Mouse (Mus musculus): ENCODE measurements at regions not wholly inside any gene's neighbourhood (a gene's known extent, or its start where the extent isn't known, plus 50 kb on each side); places are given as distances from the start of the nearest gene placed in this dataset.

DNA sequence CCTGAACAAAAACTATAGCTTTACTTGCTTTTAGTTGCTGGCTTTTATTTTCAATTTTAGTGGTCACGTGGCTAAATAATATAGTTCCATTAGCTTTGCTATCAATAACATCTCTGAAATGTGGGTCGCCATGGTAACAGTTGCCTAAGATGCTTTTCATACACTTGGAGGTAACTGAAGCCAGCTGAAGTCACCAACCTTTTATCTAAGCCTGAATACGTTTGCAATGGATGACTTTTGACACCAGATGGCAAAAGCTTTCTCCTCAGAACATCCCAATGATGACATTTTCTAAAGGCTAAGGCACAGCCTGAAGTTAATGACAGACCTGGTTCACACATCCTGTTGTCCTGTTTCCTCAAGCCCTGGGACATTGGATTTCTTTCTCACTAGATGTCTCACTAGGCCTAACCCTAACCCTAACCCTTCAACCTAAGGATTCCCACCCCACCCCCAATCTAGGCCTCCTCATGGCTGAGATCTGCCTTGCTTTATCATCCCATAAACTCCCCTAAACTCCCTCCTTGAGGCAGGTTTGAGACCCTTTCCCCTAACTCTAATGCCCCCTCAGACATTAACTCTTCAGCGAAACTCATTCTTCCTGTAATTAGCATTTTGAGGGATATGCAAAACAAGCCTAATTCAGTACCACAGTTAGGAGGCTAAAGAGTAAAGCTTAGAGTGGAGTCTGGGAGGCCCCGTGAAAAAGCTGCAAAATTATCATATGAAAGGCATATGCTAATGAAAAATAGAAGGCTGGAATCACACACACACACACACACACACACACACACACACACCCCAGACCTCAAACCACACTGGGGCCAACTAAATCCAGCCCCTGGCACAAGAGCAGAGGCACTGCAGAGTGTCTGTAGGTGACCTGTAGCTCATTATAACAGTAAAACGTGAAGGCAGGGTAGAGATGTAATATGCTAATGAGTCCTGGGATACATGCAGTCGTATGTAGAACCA, 80.1 kb upstream of the H2afz start:
- 54% methylated on average over 7 of the region's 7 CpGs for WGBS (ENCODE audit: insufficient replicate concordance)
- no peak for ATAC-seq (replicated peaks; ENCODE audit: insufficient number of reproducible peaks, low FRiP score, low TSS enrichment)
- Histone ChIP-seq H3K4me2 (no peak overlapping the region), H3K9ac (ENCODE audit: low read depth, low read length) (no peak overlapping the region), H3K27me3 (ENCODE audit: control insufficient read depth, insufficient read depth, low read length) (no peaks in the 10 kb centered on the region), H3K4me1 (ENCODE audit: control insufficient read depth, insufficient read depth, low read length) (peaks cover 12% of the 10 kb centered on the region; the same call in 1 of the 2 replicates), H3K4me3 (ENCODE audit: low read depth, low read length) (no peak overlapping the region), H3K9me3 (replicated peaks; ENCODE audit: control insufficient read depth, low read length) (no peaks in the 10 kb centered on the region), H3K36me3 (ENCODE audit: control insufficient read depth, insufficient read depth, low read length) (no peaks in the 10 kb centered on the region), H3K27ac (ENCODE audit: low read depth, low read length) (peak overlapping the region; percentile 51; the same call in 1 of the 2 replicates)

GRCm38 (mm10) chr3:137785224-137785623, 79.1 kb upstream of the H2afz start:
- 53% methylated on average over 7 of the region's 7 CpGs for whole genome bisulfite sequencing (ENCODE audit: insufficient replicate concordance)
- H3K27ac ChIP-seq (ENCODE audit: low read depth, low read length): peak overlapping the region; percentile 51

GRCm38 (mm10) chr3:137785871-137786270, 78.4 kb upstream of the H2afz start:
- Histone ChIP-seq H3K27ac (ENCODE audit: low read depth, low read length) (no peak overlapping the region; the same call in 1 of the 2 replicates), H3K27me3 (ENCODE audit: control insufficient read depth, insufficient read depth, low read length) (no peaks in the 10 kb centered on the region), H3K9ac (ENCODE audit: low read depth, low read length) (no peak overlapping the region), H3K4me3 (ENCODE audit: low read depth, low read length) (no peak overlapping the region), H3K36me3 (ENCODE audit: control insufficient read depth, insufficient read depth, low read length) (no peaks in the 10 kb centered on the region), H3K4me2 (no peak overlapping the region), H3K9me3 (replicated peaks; ENCODE audit: control insufficient read depth, low read length) (no peaks in the 10 kb centered on the region), H3K4me1 (ENCODE audit: control insufficient read depth, insufficient read depth, low read length) (0 out of 2 replicates have a peak, but pooled peaks cover 9% of the 10 kb centered on the region)
- ATAC-seq (replicated peaks; ENCODE audit: insufficient number of reproducible peaks, low FRiP score, low TSS enrichment): no peak
- WGBS (ENCODE audit: insufficient replicate concordance): 30% methylated on average over 2 of the region's 2 CpGs

More at GRCm38 (mm10) chr3:137785224-137785623, 79.1 kb upstream of the H2afz start:
- H3K4me1 ChIP-seq (ENCODE audit: control insufficient read depth, insufficient read depth, low read length): peaks cover 11% of the 10 kb centered on the region; the same call in 1 of the 2 replicates
- H3K27me3 ChIP-seq (ENCODE audit: control insufficient read depth, insufficient read depth, low read length): no peaks in the 10 kb centered on the region
- H3K9me3 ChIP-seq (replicated peaks; ENCODE audit: control insufficient read depth, low read length): no peaks in the 10 kb centered on the region
- 0 out of 2 replicates have a peak overlapping the region, but pooled peaks have one; percentile 29 for H3K9ac ChIP-seq (ENCODE audit: low read depth, low read length)
- H3K36me3 ChIP-seq (ENCODE audit: control insufficient read depth, insufficient read depth, low read length): no peaks in the 10 kb centered on the region
- H3K4me2 ChIP-seq: peak overlapping the region; percentile 34; the same call in 1 of the 2 replicates
- no peak overlapping the region for H3K4me3 ChIP-seq (ENCODE audit: low read depth, low read length)
- ATAC-seq (replicated peaks; ENCODE audit: insufficient number of reproducible peaks, low FRiP score, low TSS enrichment): no peak

DNA sequence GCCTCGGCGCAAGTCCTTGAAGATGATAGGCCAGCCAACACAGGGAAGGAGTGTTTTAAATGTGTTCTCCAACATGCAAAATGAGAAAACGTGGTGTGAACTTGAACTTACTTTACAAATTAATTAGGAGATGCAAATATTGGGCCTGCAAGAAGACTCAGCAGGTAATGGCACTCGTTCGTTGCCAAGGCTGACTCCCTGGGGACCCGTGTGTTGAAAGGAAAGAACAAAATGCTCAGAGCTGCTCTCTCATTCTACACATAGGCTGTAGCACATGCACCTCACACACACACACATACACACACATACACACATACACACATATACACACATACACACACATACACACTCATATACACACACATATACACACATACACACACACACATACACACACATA, 74.6 kb upstream of the H2afz start:
- WGBS (ENCODE audit: insufficient replicate concordance): 78% methylated on average over 6 of the region's 6 CpGs
- H3K27me3 ChIP-seq (ENCODE audit: control insufficient read depth, insufficient read depth, low read length): no peaks in the 10 kb centered on the region
- no peaks in the 10 kb centered on the region for H3K9me3 ChIP-seq (replicated peaks; ENCODE audit: control insufficient read depth, low read length)
- H3K4me2 ChIP-seq: no peak overlapping the region
- H3K27ac ChIP-seq (ENCODE audit: low read depth, low read length): no peak overlapping the region
- 0 out of 2 replicates have a peak, but pooled peaks cover 5% of the 10 kb centered on the region for H3K4me1 ChIP-seq (ENCODE audit: control insufficient read depth, insufficient read depth, low read length)
- H3K4me3 ChIP-seq (ENCODE audit: low read depth, low read length): no peak overlapping the region
- H3K36me3 ChIP-seq (ENCODE audit: control insufficient read depth, insufficient read depth, low read length): no peaks in the 10 kb centered on the region
- no peak for ATAC-seq (replicated peaks; ENCODE audit: insufficient number of reproducible peaks, low FRiP score, low TSS enrichment)
- no peak overlapping the region for H3K9ac ChIP-seq (ENCODE audit: low read depth, low read length)

DNA sequence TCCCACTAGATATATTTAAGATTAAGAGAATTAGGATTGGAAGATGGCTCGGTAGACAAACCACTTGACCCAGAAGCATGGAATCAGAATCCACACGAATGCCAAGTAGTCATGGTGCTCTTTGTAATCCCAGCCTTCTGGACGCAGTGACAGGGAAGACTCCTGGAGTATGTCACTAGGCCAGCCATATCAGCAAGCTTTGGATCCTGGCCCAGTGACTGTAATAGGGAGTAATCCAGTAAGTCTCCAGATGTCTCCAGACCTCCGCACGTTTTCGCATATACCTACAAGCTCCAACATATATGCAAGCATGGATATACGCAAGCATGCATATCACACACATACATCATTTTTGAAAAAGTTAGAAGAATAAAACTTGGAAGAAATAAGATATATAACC, 73.9 kb upstream of the H2afz start:
- ATAC-seq (replicated peaks; ENCODE audit: insufficient number of reproducible peaks, low FRiP score, low TSS enrichment): no peak
- no peaks in the 10 kb centered on the region for H3K36me3 ChIP-seq (ENCODE audit: control insufficient read depth, insufficient read depth, low read length)
- WGBS (ENCODE audit: insufficient replicate concordance): 69% methylated on average over 7 of the region's 7 CpGs
- H3K4me1 ChIP-seq (ENCODE audit: control insufficient read depth, insufficient read depth, low read length): 0 out of 2 replicates have a peak, but pooled peaks cover 3% of the 10 kb centered on the region
- no peak overlapping the region for H3K27ac ChIP-seq (ENCODE audit: low read depth, low read length)
- H3K4me2 ChIP-seq: no peak overlapping the region
- no peak overlapping the region for H3K4me3 ChIP-seq (ENCODE audit: low read depth, low read length)
- H3K27me3 ChIP-seq (ENCODE audit: control insufficient read depth, insufficient read depth, low read length): no peaks in the 10 kb centered on the region
- no peak overlapping the region for H3K9ac ChIP-seq (ENCODE audit: low read depth, low read length)
- H3K9me3 ChIP-seq (replicated peaks; ENCODE audit: control insufficient read depth, low read length): no peaks in the 10 kb centered on the region

DNA sequence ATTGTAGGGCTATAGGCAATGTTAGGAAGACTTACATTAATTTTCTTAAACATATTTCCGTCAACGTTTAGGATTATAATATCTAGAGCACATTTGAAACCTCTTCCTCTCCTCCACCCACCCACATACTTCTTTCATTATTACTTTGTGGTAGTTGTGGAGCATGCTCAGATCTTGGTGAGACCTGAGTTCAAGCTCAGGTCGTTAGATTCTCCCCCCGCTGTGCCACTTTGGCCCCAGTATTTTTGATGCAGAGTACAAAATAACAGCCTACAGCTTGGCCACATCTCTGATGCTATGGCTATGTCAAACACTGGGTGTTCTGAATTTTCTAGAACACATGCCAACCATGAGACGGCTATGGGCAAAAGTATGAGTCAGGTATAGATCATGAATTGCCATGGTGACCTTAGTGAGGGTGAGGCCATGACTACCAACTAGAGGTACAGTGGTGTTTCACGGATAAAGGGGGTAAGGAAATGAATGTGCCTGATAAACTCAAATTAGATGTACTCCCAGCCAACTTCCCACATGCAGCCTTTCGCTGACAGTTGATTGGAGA, 68.5 kb upstream of the H2afz start:
- no peak overlapping the region for H3K4me2 ChIP-seq
- no peaks in the 10 kb centered on the region for H3K4me1 ChIP-seq (ENCODE audit: control insufficient read depth, insufficient read depth, low read length)
- ATAC-seq (replicated peaks; ENCODE audit: insufficient number of reproducible peaks, low FRiP score, low TSS enrichment): no peak
- no peak overlapping the region for H3K4me3 ChIP-seq (ENCODE audit: low read depth, low read length)
- 83% methylated on average over 7 of the region's 7 CpGs for WGBS (ENCODE audit: insufficient replicate concordance)
- no peak overlapping the region for H3K9ac ChIP-seq (ENCODE audit: low read depth, low read length)
- H3K36me3 ChIP-seq (ENCODE audit: control insufficient read depth, insufficient read depth, low read length): no peaks in the 10 kb centered on the region
- no peak overlapping the region for H3K27ac ChIP-seq (ENCODE audit: low read depth, low read length)
- no peaks in the 10 kb centered on the region for H3K9me3 ChIP-seq (replicated peaks; ENCODE audit: control insufficient read depth, low read length)
- H3K27me3 ChIP-seq (ENCODE audit: control insufficient read depth, insufficient read depth, low read length): no peaks in the 10 kb centered on the region

- no peaks in the 10 kb centered on the region for H3K9me3 ChIP-seq (replicated peaks; ENCODE audit: control insufficient read depth, low read length)
- no peaks in the 10 kb centered on the region; the same call in 1 of the 2 replicates for H3K4me1 ChIP-seq (ENCODE audit: control insufficient read depth, insufficient read depth, low read length)
- no peak overlapping the region for H3K4me3 ChIP-seq (ENCODE audit: low read depth, low read length)
- H3K4me2 ChIP-seq: no peak overlapping the region
- no peaks in the 10 kb centered on the region for H3K27me3 ChIP-seq (ENCODE audit: control insufficient read depth, insufficient read depth, low read length)
- WGBS (ENCODE audit: insufficient replicate concordance): 68% methylated on average over 4 of the region's 4 CpGs
- H3K9ac ChIP-seq (ENCODE audit: low read depth, low read length): no peak overlapping the region
- H3K27ac ChIP-seq (ENCODE audit: low read depth, low read length): no peak overlapping the region
- ATAC-seq (replicated peaks; ENCODE audit: insufficient number of reproducible peaks, low FRiP score, low TSS enrichment): no peak
- no peaks in the 10 kb centered on the region for H3K36me3 ChIP-seq (ENCODE audit: control insufficient read depth, insufficient read depth, low read length)
Observed at GRCm38 (mm10) chr3:137798769-137799168, 65.5 kb upstream of the H2afz start.

GRCm38 (mm10) chr3:137801402-137802020, 62.8 kb upstream of the H2afz start:
- no peaks in the 10 kb centered on the region for H3K36me3 ChIP-seq (ENCODE audit: control insufficient read depth, insufficient read depth, low read length)
- H3K4me2 ChIP-seq: no peak overlapping the region
- no peaks in the 10 kb centered on the region for H3K9me3 ChIP-seq (replicated peaks; ENCODE audit: control insufficient read depth, low read length)
- no peaks in the 10 kb centered on the region for H3K27me3 ChIP-seq (ENCODE audit: control insufficient read depth, insufficient read depth, low read length)
- no peak for ATAC-seq (replicated peaks; ENCODE audit: insufficient number of reproducible peaks, low FRiP score, low TSS enrichment)
- no peak overlapping the region for H3K27ac ChIP-seq (ENCODE audit: low read depth, low read length)
- WGBS (ENCODE audit: insufficient replicate concordance): 60% methylated on average over 6 of the region's 6 CpGs
- no peak overlapping the region for H3K9ac ChIP-seq (ENCODE audit: low read depth, low read length)
- no peak overlapping the region for H3K4me3 ChIP-seq (ENCODE audit: low read depth, low read length)
- no peaks in the 10 kb centered on the region; the same call in 1 of the 2 replicates for H3K4me1 ChIP-seq (ENCODE audit: control insufficient read depth, insufficient read depth, low read length)
